Mouse (Mus musculus) kidney, embryonic 16.5 days (tissue): Measurements from ENCODE around the gene Pecam1. TPM values are rescaled to one million over a fixed set of nuclear protein-coding genes. Genes with fewer than 3 reads are reported as not detected.
"Not testable (repeated sequence)": the region's sequence is repeated elsewhere in the genome, so short reads cannot be mapped to it uniquely, and the experiment has no call there.

ENCODE experiments used
- ATAC-seq: fragments of 200-750 bp; cut with Nextera tagmentation; 2 replicates; pipeline ENCODE4 v1.8.0; 2017; ENCODE audit warnings: moderate TSS enrichment; ENCODE audit not compliant: low FRiP score, low TSS enrichment
- H3K27ac ChIP-seq: fragments of 300-500 bp; sonication (generic); 2 replicates; pipeline ENCODE4 v1.5.1; 2014; ENCODE audit warnings: low read length
- H3K27me3 ChIP-seq: fragments of 300-500 bp; sonication (generic); 2 replicates; pipeline ENCODE4 v1.6.1; 2014; ENCODE audit warnings: low read length, control low read depth, mixed read lengths; ENCODE audit not compliant: insufficient read depth
- H3K36me3 ChIP-seq: fragments of 300-500 bp; sonication (generic); 2 replicates; pipeline ENCODE4 v1.6.1; 2014; ENCODE audit warnings: low read length, control low read depth, mixed read lengths; ENCODE audit not compliant: insufficient read depth
- H3K4me1 ChIP-seq: fragments of 300-500 bp; sonication (generic); 2 replicates; pipeline ENCODE4 v1.6.1; 2014; ENCODE audit warnings: low read length, control low read depth, mixed read lengths; ENCODE audit not compliant: insufficient read depth
- H3K4me2 ChIP-seq: fragments of 300-500 bp; sonication (generic); replicated peaks from 2 replicates; pipeline ENCODE4 v1.6.1; 2014; ENCODE audit warnings: low read depth, low read length
- H3K4me3 ChIP-seq: fragments of 300-500 bp; sonication (generic); 2 replicates; pipeline ENCODE4 v1.5.1; 2014; ENCODE audit warnings: mild to moderate bottlenecking, low read length
- H3K9ac ChIP-seq: fragments of 300-500 bp; sonication (generic); replicated peaks from 2 replicates; pipeline ENCODE4 v1.6.1; 2014; ENCODE audit warnings: low read length
- H3K9me3 ChIP-seq: fragments of 300-500 bp; sonication (generic); 2 replicates; pipeline ENCODE4 v1.6.1; 2016; ENCODE audit warnings: low read length, control low read depth
- WGBS: fragments of 180-500 bp; shearing (Covaris S2); extraction: QIAGEN DNeasy Blood & Tissue Kit; methylation state at CpG from one replicate; pipeline ENCODE4 v1.1.7; 2014; 5-methylcytosine and 5-hydroxymethylcytosine counted together
- polyA plus RNA-seq: library from polyadenylated mRNA; unstranded; fragments of >200 nt; fragmentation: Nextera tagmentation; extraction: Ambion mirVana; gene quantifications from 2 replicates; pipeline ENCODE4 v1.2.1, GENCODE M21; 2015

Gene Pecam1
- polyA plus RNA-seq, 1 experiment from 2014 or later: 74.9 TPM

DNA sequence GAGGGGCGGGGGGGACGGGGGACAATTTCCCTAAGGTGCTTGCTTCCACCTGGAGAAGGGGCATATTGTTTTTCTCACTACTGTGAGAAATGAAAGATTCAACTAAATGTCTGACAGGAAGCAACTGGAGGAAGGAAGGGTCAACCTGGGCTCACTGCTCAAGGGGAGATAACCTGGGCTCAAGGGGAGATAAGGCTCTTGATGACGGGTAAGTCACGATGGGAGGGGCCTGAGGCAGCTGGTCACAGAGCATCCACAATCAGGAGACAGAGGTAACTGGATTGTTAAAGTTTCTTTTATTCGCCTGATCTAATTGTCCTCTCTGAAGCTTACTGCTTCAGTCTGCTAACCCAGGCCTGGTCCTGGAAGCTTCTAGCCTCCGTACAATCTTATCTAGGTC, 2.9 kb upstream of the Pecam1 start:
- no peak overlapping the region for H3K4me2 ChIP-seq
- H3K27ac ChIP-seq: no peak overlapping the region
- WGBS: 86% methylated on average over 6 of the region's 6 CpGs
- no peaks in the 10 kb centered on the region for H3K36me3 ChIP-seq
- H3K9ac ChIP-seq: no peak overlapping the region
- ATAC-seq: no peak
- H3K9me3 ChIP-seq: no peaks in the 10 kb centered on the region
- H3K4me1 ChIP-seq: no peaks in the 10 kb centered on the region
- no peaks in the 10 kb centered on the region for H3K27me3 ChIP-seq
- no peak overlapping the region for H3K4me3 ChIP-seq

DNA sequence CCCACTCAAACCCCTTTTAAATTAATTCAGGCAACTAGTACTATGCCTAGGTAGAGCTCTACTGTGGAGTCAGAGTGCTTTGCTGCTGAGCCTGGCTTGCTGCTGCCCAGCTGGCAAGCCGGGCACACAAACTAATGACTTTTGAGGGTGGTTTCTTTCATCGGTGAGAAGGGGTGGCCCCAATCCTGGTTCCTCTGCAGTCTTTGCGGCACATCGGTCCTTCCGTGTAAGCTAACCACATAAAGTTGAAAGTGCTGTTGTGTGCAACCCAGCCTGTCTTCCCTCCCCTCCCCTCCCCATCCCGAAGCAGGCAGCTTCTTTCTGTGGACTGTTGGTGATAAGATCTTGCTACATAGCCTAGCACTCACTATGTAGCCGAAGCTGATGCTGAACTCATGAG, 1.7 kb upstream of the Pecam1 start:
- Histone ChIP-seq H3K27ac (no peak overlapping the region), H3K4me2 (no peak overlapping the region), H3K4me1 (no peaks in the 10 kb centered on the region), H3K27me3 (no peaks in the 10 kb centered on the region), H3K36me3 (no peaks in the 10 kb centered on the region), H3K4me3 (no peak overlapping the region), H3K9me3 (peaks cover 2% of the 10 kb centered on the region; the same call in 1 of the 2 replicates), H3K9ac (no peak overlapping the region)
- WGBS: 74% methylated on average over 7 of the region's 7 CpGs
- no peak for ATAC-seq

DNA sequence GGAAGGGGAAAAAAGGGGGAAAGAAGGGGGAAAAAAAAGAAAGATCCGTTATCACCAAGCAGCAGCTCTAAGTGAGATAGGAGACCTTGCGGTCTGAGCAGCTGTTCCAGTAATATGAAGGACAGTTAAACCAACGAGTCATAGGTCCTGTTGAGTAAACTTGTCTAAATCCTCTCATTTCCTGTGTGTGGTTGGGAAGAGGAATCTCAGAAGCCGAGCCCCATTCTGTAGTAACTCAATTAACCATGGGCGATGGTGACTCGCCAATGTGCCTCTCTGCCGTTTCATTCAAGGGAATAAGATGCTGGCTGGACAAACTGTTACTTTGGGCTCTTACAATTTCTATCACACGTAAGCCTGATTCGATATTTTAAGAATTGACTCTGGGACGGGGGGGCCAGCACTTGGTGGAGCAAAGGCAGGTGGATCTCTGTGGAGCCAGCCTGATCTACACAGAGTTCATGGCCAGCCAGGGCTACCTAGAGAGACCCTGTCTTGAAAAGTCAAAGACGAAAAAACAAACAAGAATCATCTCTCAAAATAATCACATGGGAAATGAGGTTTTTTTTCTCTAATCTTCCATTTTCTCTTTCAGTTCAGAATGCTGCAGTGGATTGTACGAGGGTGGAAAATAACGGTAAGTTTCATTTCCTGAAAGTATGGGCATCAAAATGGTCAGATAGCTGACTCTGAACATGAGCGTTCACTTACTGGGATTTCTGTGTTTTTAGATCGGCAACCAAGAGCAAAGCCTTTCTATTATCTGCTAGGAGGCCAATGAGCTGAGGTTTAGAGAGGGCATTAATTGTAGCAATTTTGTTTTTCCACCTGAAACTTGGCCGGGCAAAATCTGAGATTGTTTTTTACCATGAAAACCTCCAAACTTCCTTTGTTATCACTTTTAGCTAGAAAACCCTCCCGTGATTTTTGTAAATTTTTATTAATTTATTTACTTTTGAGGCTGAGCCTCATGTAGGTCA, 901 bp upstream of the Pecam1 start, which contains the start of gene Milr1:
TSS of gene Milr1 (plus strand) at position 188 of the 980 bp plus-strand sequence.
- H3K4me2 ChIP-seq: no peak within 1 kb of the TSS
- WGBS: 83% methylated on average over 17 of the region's 17 CpGs
- no peaks in the 10 kb centered on the region for H3K27me3 ChIP-seq
- H3K9ac ChIP-seq: no peak within 1 kb of the TSS
- peaks cover 2% of the 10 kb centered on the region; the same call in 1 of the 2 replicates for H3K9me3 ChIP-seq
- no peak within 1 kb of the TSS for H3K4me3 ChIP-seq
- H3K27ac ChIP-seq: no peak within 1 kb of the TSS
- H3K36me3 ChIP-seq: no peaks in the 10 kb centered on the region
- no peaks in the 10 kb centered on the region for H3K4me1 ChIP-seq
- no peak for ATAC-seq

DNA sequence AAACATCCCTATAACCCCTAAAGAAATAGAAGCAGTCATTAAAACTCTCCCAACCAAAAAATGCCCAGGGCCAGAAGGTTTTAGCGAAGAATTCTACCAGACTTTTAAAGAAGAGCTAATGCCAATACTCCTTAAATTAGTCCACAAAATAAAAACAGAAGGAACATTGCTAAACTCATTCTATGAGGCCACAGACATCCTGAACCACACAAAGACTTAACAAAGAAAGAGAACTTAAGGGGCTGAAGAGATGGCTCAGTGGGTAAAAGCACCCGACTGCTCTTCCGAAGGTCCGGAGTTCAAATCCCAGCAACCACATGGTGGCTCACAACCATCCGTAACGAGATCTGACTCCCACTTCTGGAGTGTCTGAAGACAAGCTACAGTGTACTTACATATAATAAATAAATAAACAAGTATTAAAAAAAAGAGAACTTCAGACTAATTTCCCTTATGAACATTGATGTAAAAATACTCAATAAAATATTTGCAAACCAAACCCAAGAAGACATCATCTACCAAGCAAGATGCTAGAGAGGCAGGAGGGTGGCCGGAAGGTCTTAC, 789 bp downstream of the Pecam1 start:
- not testable (repeated sequence) for H3K4me2 ChIP-seq, H3K27me3 ChIP-seq
- WGBS: 91% methylated on average over 7 of the region's 7 CpGs

DNA sequence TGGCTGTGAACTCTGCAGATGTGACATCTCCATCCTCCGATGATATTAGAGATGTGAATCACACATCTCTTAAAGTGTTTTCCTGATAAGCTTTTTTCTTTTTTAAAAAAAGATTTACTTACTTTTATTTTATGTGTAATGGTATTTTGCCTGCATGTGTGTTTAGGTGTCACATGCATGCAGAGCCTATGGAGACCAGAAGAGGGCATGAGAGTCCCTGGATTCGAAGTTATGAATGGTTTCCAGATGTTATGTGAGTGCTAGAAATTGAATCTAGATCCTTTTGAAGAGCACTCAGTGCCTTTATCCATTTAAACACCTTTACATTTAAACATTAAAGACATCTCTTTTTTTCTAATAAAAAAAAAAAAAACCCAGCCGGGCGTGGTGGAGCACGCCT, 5.5 kb downstream of the Pecam1 start:
- H3K4me1 ChIP-seq: no peaks in the 10 kb centered on the region
- H3K36me3 ChIP-seq: no peaks in the 10 kb centered on the region
- ATAC-seq: no peak
- no peak overlapping the region for H3K9ac ChIP-seq
- H3K9me3 ChIP-seq: peaks cover 2% of the 10 kb centered on the region; the same call in 1 of the 2 replicates
- no peak overlapping the region for H3K27ac ChIP-seq
- no peaks in the 10 kb centered on the region for H3K27me3 ChIP-seq
- H3K4me2 ChIP-seq: no peak overlapping the region
- H3K4me3 ChIP-seq: no peak overlapping the region
- 90% methylated on average over 5 of the region's 5 CpGs for WGBS

More for the DNA sequence above, 789 bp downstream of the Pecam1 start:
- not testable (repeated sequence) for H3K9me3 ChIP-seq, H3K4me1 ChIP-seq, H3K9ac ChIP-seq, H3K27ac ChIP-seq, H3K4me3 ChIP-seq, ATAC-seq, H3K36me3 ChIP-seq

DNA sequence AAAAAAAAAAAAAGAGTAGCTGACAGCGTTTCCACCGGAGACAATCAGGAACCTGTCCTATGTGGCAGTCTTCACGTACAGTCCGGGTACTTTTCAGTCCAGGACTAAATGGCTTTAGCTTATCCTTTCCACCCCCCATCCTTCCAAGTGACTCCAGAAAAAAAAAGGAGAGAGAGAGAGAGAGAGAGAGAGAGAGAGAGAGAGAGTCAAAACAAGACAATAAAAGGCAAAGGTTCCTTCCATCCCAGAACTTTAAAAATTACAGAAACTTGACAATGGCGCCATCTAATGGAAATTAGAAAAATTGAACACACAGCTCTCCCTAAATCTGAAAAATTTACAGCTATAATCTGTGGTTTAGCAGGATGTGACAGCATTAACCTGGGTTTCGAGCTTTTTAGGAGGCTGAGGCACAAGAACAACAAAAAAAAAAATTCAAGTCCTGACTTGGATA, 8.0 kb downstream of the Pecam1 start:
- WGBS: 48% methylated on average over 6 of the region's 6 CpGs
- no peak for ATAC-seq
- Histone ChIP-seq H3K9me3 (peaks cover 2% of the 10 kb centered on the region; the same call in 1 of the 2 replicates), H3K27me3 (no peaks in the 10 kb centered on the region), H3K4me3 (no peak overlapping the region), H3K4me2 (no peak overlapping the region), H3K9ac (no peak overlapping the region), H3K36me3 (no peaks in the 10 kb centered on the region), H3K4me1 (peaks cover 3% of the 10 kb centered on the region; the same call in 1 of the 2 replicates), H3K27ac (no peak overlapping the region)

DNA sequence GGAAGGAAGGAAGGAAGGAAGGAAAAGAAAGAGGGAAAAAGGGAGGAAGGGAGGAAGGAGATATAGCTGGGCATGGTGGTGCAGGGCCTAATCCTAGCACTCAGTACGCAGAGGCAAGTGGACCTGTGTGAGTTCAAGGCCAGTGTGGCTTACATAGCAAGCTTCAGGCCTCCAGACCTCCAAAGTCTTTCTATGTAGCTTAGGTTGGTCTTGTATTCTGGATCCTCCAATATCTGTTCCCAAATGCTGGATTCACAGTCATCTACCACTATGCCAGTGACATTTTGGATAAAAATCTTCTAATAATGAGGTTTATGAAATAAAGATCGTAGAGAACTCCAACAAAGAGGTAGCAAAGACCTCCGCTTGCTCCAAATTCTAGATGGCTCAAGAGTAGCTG, 8.6 kb downstream of the Pecam1 start:
- 94% methylated on average over 3 of the region's 3 CpGs for WGBS
- H3K4me1 ChIP-seq: peaks cover 6% of the 10 kb centered on the region; the same call in 1 of the 2 replicates
- ATAC-seq: no peak
- H3K27me3 ChIP-seq: no peaks in the 10 kb centered on the region
- no peak overlapping the region for H3K9ac ChIP-seq
- H3K9me3 ChIP-seq: no peaks in the 10 kb centered on the region
- H3K36me3 ChIP-seq: no peaks in the 10 kb centered on the region
- no peak overlapping the region for H3K4me3 ChIP-seq
- H3K4me2 ChIP-seq: no peak overlapping the region
- no peak overlapping the region for H3K27ac ChIP-seq

DNA sequence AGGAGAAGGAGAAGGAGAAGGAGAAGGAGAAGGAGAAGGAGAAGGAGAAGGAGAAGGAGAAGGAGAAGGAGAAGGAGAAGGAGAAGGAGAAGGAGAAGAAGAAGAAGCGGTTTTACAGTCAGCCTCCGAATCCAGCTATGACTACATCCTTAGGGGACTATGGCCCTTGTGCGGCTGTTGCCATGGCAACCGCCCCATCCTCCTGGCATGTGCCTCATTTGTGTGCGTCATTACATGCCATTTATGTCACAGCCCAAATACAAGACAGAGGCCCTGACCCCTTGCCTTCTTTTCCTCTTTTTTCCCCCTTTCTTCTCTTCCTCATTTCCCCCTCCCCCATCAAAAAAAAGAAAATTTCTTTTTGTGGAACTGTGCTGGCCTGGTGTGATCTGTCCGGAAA, 9.2 kb downstream of the Pecam1 start:
- no peak for ATAC-seq
- Histone ChIP-seq H3K4me2 (no peak overlapping the region), H3K9me3 (no peaks in the 10 kb centered on the region)

DNA sequence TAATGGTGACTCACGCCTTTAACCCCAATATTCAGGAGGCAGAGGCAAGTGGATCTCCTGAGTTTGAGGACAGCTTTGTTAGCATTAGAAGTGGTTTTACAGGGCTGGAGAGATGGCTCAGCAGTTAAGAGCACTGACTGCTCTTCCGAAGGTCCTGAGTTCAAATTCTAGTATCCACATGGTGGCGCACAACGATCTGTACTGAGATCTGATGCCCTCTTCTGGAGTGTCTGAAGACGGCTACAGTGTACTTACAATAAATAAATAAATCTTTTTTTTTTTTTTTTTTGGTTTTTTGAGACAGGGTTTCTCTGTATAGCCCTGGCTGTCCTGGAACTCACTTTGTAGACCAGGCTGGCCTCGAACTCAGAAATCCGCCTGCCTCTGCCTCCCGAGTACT, 9.7 kb downstream of the Pecam1 start:
- not testable (repeated sequence) for H3K9me3 ChIP-seq, H3K27me3 ChIP-seq, H3K4me1 ChIP-seq, H3K4me3 ChIP-seq, H3K36me3 ChIP-seq, ATAC-seq, H3K27ac ChIP-seq, H3K9ac ChIP-seq, H3K4me2 ChIP-seq
- WGBS: 90% methylated on average over 6 of the region's 8 CpGs

More for the DNA sequence above, 9.2 kb downstream of the Pecam1 start:
- Histone ChIP-seq H3K36me3 (no peaks in the 10 kb centered on the region), H3K9ac (no peak overlapping the region), H3K4me1 (peaks cover 6% of the 10 kb centered on the region; the same call in 1 of the 2 replicates), H3K27me3 (no peaks in the 10 kb centered on the region), H3K27ac (no peak overlapping the region), H3K4me3 (no peak overlapping the region)
- WGBS: 78% methylated on average over 6 of the region's 6 CpGs

DNA sequence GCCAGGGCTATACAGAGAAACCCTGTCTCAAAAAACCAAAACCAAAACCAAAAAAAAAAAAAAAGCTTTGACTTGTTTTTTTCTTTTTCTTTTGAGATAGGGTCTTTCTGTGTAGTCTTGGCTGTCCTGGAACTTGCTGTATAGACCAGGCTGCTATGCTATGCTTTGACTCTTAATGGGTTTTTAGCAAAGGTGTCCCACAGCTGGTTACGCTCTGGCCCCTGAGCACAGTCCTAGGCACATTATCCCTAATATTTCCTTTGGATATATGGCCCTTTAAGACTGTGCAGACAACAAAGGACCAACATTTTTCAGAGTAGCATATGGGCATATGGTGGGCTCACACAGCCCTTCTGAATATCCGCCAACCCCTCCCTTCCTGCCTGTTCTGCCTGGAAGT, 11.3 kb downstream of the Pecam1 start:
- Histone ChIP-seq H3K36me3 (no peaks in the 10 kb centered on the region), H3K4me3 (no peak overlapping the region), H3K4me2 (no peak overlapping the region), H3K9me3 (no peaks in the 10 kb centered on the region), H3K27me3 (no peaks in the 10 kb centered on the region), H3K4me1 (peaks cover 6% of the 10 kb centered on the region; the same call in 1 of the 2 replicates), H3K27ac (no peak overlapping the region), H3K9ac (no peak overlapping the region)
- 92% methylated on average over 2 of the region's 2 CpGs for WGBS
- no peak for ATAC-seq
